Mouse (Mus musculus) hindbrain, postnatal 0 days (tissue): ENCODE measurements at regions not wholly inside any gene's neighbourhood (a gene's known extent, or its start where the extent isn't known, plus 50 kb on each side); places are given as distances from the start of the nearest gene placed in this dataset.
A peak's percentile ranks its signal among the peaks of the same experiment; 100 is the strongest.

Source experiments
- ATAC-seq: fragments of 200-750 bp; cut with Nextera tagmentation; 2 replicates; pipeline ENCODE4 v1.8.0; 2017; ENCODE audit warnings: mild to moderate bottlenecking, moderate TSS enrichment, moderate library complexity
- DNase-seq: peaks from one replicate; pipeline ENCODE4 v3.0.0-alpha.2; 2015; ENCODE audit warnings: low spot score
- H3K27ac ChIP-seq: fragments of 300-500 bp; sonication (generic); 2 replicates; pipeline ENCODE4 v1.5.1; 2014; ENCODE audit warnings: mild to moderate bottlenecking
- H3K27me3 ChIP-seq: fragments of 300-500 bp; sonication (generic); 2 replicates; pipeline ENCODE4 v1.6.1; 2014; ENCODE audit warnings: low read length, mixed read lengths; ENCODE audit not compliant: insufficient read depth
- H3K36me3 ChIP-seq: fragments of 300-500 bp; sonication (generic); 2 replicates; pipeline ENCODE4 v1.6.1; 2014; ENCODE audit warnings: low read length, mixed read lengths; ENCODE audit not compliant: insufficient read depth
- H3K4me1 ChIP-seq: fragments of 300-500 bp; sonication (generic); 2 replicates; pipeline ENCODE4 v1.6.1; 2014; ENCODE audit warnings: antibody characterized with exemption, low read length, mixed read lengths; ENCODE audit not compliant: insufficient read depth
- H3K4me2 ChIP-seq: fragments of 300-500 bp; sonication (generic); 2 replicates; pipeline ENCODE4 v1.6.1; 2014; ENCODE audit warnings: low read depth, mild to moderate bottlenecking, low read length, moderate library complexity, mixed read lengths
- H3K4me3 ChIP-seq: fragments of 300-500 bp; sonication (generic); 2 replicates; pipeline ENCODE4 v1.5.1; 2014; ENCODE audit warnings: low read length
- H3K9ac ChIP-seq: fragments of 300-500 bp; sonication (generic); replicated peaks from 2 replicates; pipeline ENCODE4 v1.6.1; 2014; ENCODE audit warnings: mild to moderate bottlenecking, low read length, moderate library complexity, mixed read lengths
- H3K9me3 ChIP-seq: fragments of 300-500 bp; sonication (generic); 2 replicates; pipeline ENCODE4 v1.6.1; 2016; ENCODE audit warnings: low read length, mixed read lengths
- CTCF ChIP-seq: IDR thresholded peaks from 2 replicates; pipeline ENCODE4 v1.5.1; 2016; ENCODE audit warnings: antibody characterized with exemption, control low read depth, low read depth
- WGBS: fragments of 180-500 bp; shearing (Covaris S2); extraction: QIAGEN DNeasy Blood & Tissue Kit; methylation state at CpG from one replicate; pipeline ENCODE4 v1.1.7; 2014; 5-methylcytosine and 5-hydroxymethylcytosine counted together

GRCm38 (mm10) chr5:116752941-116753340 lies 161.3 kb upstream of the Srrm4 start:
- H3K9ac ChIP-seq = no peak overlapping the region
- H3K4me2 ChIP-seq = no peak overlapping the region
- no peak overlapping the region for H3K27ac ChIP-seq
- ATAC-seq (no peak), DNase-seq (no peak)
- H3K9me3 ChIP-seq = no peaks in the 10 kb centered on the region
- no peak for TF ChIP-seq CTCF
- H3K36me3 ChIP-seq = no peaks in the 10 kb centered on the region
- no peaks in the 10 kb centered on the region for H3K27me3 ChIP-seq
- 86% methylated on average over 2 of the region's 2 CpGs for WGBS
- no peaks in the 10 kb centered on the region for H3K4me1 ChIP-seq
- H3K4me3 ChIP-seq = no peak overlapping the region

GRCm38 (mm10) chr5:116752096-116752495 lies 160.5 kb upstream of the Srrm4 start:
- no peak overlapping the region for H3K27ac ChIP-seq
- H3K27me3 ChIP-seq = no peaks in the 10 kb centered on the region
- ATAC-seq = no peak
- no peaks in the 10 kb centered on the region for H3K4me1 ChIP-seq
- H3K4me2 ChIP-seq = no peak overlapping the region
- no peaks in the 10 kb centered on the region for H3K36me3 ChIP-seq
- H3K9ac ChIP-seq = no peak overlapping the region
- no peaks in the 10 kb centered on the region for H3K9me3 ChIP-seq
- 47% methylated on average over 1 of the region's 1 CpGs for WGBS
- TF ChIP-seq CTCF = no peak
- peak; percentile 20 for DNase-seq
- no peak overlapping the region for H3K4me3 ChIP-seq

- DNase-seq = no peak
- Histone ChIP-seq H3K4me2 (no peak overlapping the region), H3K27me3 (no peaks in the 10 kb centered on the region), H3K9me3 (no peaks in the 10 kb centered on the region), H3K27ac (no peak overlapping the region), H3K4me1 (no peaks in the 10 kb centered on the region), H3K4me3 (no peak overlapping the region), H3K36me3 (no peaks in the 10 kb centered on the region), H3K9ac (no peak overlapping the region)
- WGBS = 91% methylated on average over 4 of the region's 4 CpGs
- ATAC-seq = no peak
- TF ChIP-seq CTCF = no peak
Measured at GRCm38 (mm10) chr5:116745776-116746175, 154.2 kb upstream of the Srrm4 start.

GRCm38 (mm10) chr5:116744389-116744788 lies 152.8 kb upstream of the Srrm4 start:
- Histone ChIP-seq H3K4me3 (no peak overlapping the region), H3K36me3 (no peaks in the 10 kb centered on the region), H3K27ac (no peak overlapping the region), H3K4me1 (no peaks in the 10 kb centered on the region), H3K9me3 (no peaks in the 10 kb centered on the region), H3K9ac (no peak overlapping the region), H3K27me3 (no peaks in the 10 kb centered on the region), H3K4me2 (no peak overlapping the region)
- DNase-seq (peak; percentile 72), ATAC-seq (peak; percentile 43; the same call in 1 of the 2 replicates)
- WGBS = 28% methylated on average over 10 of the region's 10 CpGs
- peak; percentile 52 for TF ChIP-seq CTCF

- TF ChIP-seq CTCF = no peak
- Histone ChIP-seq H3K27ac (no peak overlapping the region), H3K9me3 (no peaks in the 10 kb centered on the region), H3K4me1 (no peaks in the 10 kb centered on the region), H3K27me3 (no peaks in the 10 kb centered on the region), H3K4me2 (no peak overlapping the region), H3K9ac (no peak overlapping the region), H3K4me3 (no peak overlapping the region), H3K36me3 (no peaks in the 10 kb centered on the region)
- 85% methylated on average over 4 of the region's 4 CpGs for WGBS
- DNase-seq = no peak
- ATAC-seq = no peak
Measured at GRCm38 (mm10) chr5:116735622-116736021, 144.0 kb upstream of the Srrm4 start.

GRCm38 (mm10) chr5:116731509-116731908 lies 139.9 kb upstream of the Srrm4 start:
- Histone ChIP-seq H3K27me3 (no peaks in the 10 kb centered on the region), H3K27ac (no peak overlapping the region), H3K9ac (no peak overlapping the region), H3K4me1 (no peaks in the 10 kb centered on the region), H3K36me3 (no peaks in the 10 kb centered on the region), H3K4me3 (no peak overlapping the region), H3K9me3 (no peaks in the 10 kb centered on the region), H3K4me2 (no peak overlapping the region)
- peak; percentile 40 for TF ChIP-seq CTCF
- 95% methylated on average over 3 of the region's 3 CpGs for WGBS
- DNase-seq (no peak), ATAC-seq (no peak)

GRCm38 (mm10) chr5:116719200-116719599 lies 127.6 kb upstream of the Srrm4 start:
- H3K36me3 ChIP-seq = no peaks in the 10 kb centered on the region
- H3K4me3 ChIP-seq = no peak overlapping the region
- 65% methylated on average over 1 of the region's 1 CpGs for WGBS
- no peaks in the 10 kb centered on the region for H3K27me3 ChIP-seq
- H3K4me1 ChIP-seq = peaks cover 8% of the 10 kb centered on the region; the same call in 1 of the 2 replicates
- DNase-seq = peak; percentile 8
- H3K9ac ChIP-seq = no peak overlapping the region
- TF ChIP-seq CTCF = no peak
- H3K27ac ChIP-seq = no peak overlapping the region
- no peak for ATAC-seq
- H3K4me2 ChIP-seq = no peak overlapping the region
- no peaks in the 10 kb centered on the region for H3K9me3 ChIP-seq
